Mouse (Mus musculus) neutrophil, adult 59 days (primary cell): ENCODE results near the gene Olfr538. TPM values are rescaled to one million over a fixed set of nuclear protein-coding genes. Genes with fewer than 3 reads are reported as not detected.

Experiments
- total RNA-seq, 2 experiments: library from RNA; stranded (reverse); gene quantifications; 1 replicate in 1 of 2; 2 replicates in 1 of 2; pipeline ENCODE4 v1.2.4; 2023

Olfr538 gene
- not detected for total RNA-seq

GRCm38 (mm10) chr7:140567586-140567985, at the start of gene Olfr538:
Olfr538 (plus strand) TSS chr7:140567886.

GRCm38 (mm10) chr7:140600969-140601368, 33.3 kb downstream of the Olfr538 start, which contains the start of gene Olfr46:
Olfr46 (plus strand) TSS chr7:140601269.

Other genes starting within 250 kb of the Olfr538 start
- not detected for gene Olfr525, start 247.0 kb upstream of the Olfr538 start, total RNA-seq
- gene Olfr527, start 233.9 kb upstream of the Olfr538 start, total RNA-seq = not detected
- gene Olfr60, start 206.2 kb upstream of the Olfr538 start, total RNA-seq = not detected
- gene Olfr530, start 191.6 kb upstream of the Olfr538 start, total RNA-seq = not detected
- gene Olfr531, start 165.0 kb upstream of the Olfr538 start, total RNA-seq = not detected
- gene Olfr532, start 146.2 kb upstream of the Olfr538 start, total RNA-seq = not detected
- gene Olfr533, start 104.5 kb upstream of the Olfr538 start, total RNA-seq = not detected
- gene Olfr535, start 83.7 kb upstream of the Olfr538 start, total RNA-seq = not detected
- gene Olfr536, start 60.5 kb upstream of the Olfr538 start, total RNA-seq = not detected
- gene Olfr46, start 33.4 kb downstream of the Olfr538 start, total RNA-seq = not detected
- not detected for gene Olfr61, start 61.1 kb downstream of the Olfr538 start, total RNA-seq
- not detected for gene Olfr53, start 78.6 kb downstream of the Olfr538 start, total RNA-seq
- not detected for gene Olfr539, start 92.0 kb downstream of the Olfr538 start, total RNA-seq
- not detected for gene Olfr45, start 114.1 kb downstream of the Olfr538 start, total RNA-seq
- gene Olfr541, start 129.4 kb downstream of the Olfr538 start, total RNA-seq = not detected
- gene Cyp2e1, start 195.9 kb downstream of the Olfr538 start, total RNA-seq = not detected
- not detected for gene Syce1, start 220.0 kb downstream of the Olfr538 start, total RNA-seq